Mouse (Mus musculus): ENCODE measurements around the gene Olfr1104.

DNA sequence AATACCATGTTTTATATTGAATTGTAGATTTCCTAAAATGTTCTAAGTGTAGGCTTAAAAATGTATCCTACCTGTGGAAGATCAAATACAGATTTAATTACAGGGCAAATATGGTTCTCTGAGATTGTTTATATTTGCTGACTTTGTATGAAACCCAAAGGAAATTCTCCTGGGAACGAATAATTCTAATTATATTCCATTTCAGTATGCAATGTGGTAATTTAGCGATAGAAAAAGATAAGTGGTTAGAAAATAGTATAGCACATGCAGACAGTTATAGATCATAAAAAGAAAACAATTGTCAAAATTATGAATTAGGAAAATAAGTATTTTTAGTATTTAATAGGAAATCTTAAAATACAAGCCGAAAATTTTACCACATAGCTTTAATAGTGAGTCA, 35.8 kb downstream of the Olfr1104 start, which contains the start of gene Olfr1101:
- no peak for TF ChIP-seq POLR2A (IDR thresholded peaks at IDR 0.05; ENCODE audit: low read depth, low read length)
- TF ChIP-seq CTCF (IDR thresholded peaks at IDR 0.05; ENCODE audit: borderline replicate concordance, insufficient read depth, low read length) = no peak

Data from embryonic fibroblast, embryonic 13.5 days (primary cell).